8 mouse cellular contexts compared by ENCODE assay signal in the genomic region with DNA sequence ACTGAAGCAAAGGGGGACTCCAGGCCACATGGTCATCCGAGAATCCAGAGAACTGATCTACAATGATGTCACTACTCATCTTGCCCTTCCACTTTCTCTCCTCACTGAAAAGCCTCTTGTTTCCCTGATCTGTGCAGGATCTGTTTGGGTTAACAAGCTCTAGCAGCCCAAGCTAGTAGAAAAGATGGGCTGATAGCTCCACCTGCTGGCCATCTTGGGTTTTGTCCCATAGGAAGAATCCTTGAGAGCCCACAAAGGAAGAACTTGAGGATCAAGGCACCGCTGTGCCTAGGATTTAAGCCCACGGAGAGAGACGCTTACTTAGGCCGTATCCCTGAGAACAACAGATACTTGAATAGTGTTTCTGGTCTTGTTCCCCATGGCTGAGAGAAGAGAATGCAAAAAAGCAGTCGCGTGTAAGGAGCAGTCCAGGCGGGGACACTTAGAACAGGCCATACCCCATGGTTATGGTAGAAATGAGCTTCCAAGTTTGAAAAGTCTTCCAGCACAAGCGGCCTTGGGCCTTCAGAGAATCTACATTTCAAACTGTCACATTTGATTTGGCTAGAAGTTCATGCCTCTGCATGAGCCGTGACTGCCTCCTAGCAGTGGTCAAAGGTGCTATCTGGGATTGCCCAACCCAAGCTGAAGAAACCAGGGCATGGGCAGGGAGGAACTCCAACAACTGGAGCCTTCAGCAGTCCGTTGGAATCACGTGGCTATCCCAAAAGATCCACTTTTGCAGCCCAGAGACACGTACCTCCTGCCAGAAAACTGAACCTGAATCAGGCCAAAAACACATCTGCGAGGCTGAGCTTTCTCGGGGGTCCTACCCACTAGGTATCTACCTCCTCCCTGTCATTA. TPM values are rescaled to one million over a fixed set of nuclear protein-coding genes. Genes with fewer than 3 reads are reported as not detected.
DNase-seq lines count a peak whose midpoint lies in the region; ATAC-seq and TF ChIP-seq lines count a peak whose summit lies in the region.

No protein-coding gene starts in this region.

- in situ Hi-C loops in CH12.LX (cut with MboI; ENCODE audit: low pct_ligation_motif_present, low pct_unique_long_range_greater_than_20kb, low sequenced_read_pairs) = loop anchor here (5.0 kb wide), 2 partner anchors 119 to 189 kb away; no protein-coding TSS in a partner anchor

- peak; percentile 78 to 96 for TF ChIP-seq CTCF in CH12.LX (conservative IDR thresholded peaks at IDR 0.05 in 1 of 2, IDR thresholded peaks at IDR 0.05 in 1 of 2; ENCODE audit: low read depth in 2 of 2, low read length in 2 of 2)

- peak overlapping the region; percentile 10; the same call in 1 of the 2 replicates for H3K9ac ChIP-seq in CH12.LX (ENCODE audit: insufficient read depth, low read depth)
- peak overlapping the region; percentile 28 for H3K9ac ChIP-seq in heart, embryonic 16.5 days (ENCODE audit: low read length)
- H3K9ac ChIP-seq in liver, embryonic 15.5 days = peak overlapping the region; percentile 44
- H3K9ac ChIP-seq in neural tube, embryonic 12.5 days = no peak overlapping the region

- peaks cover 30 to 33% of the 10 kb centered on the region in 2 experiments for H3K36me3 ChIP-seq in CH12.LX (replicated peaks in 1 of 2; ENCODE audit: control insufficient read depth in 1 of 2, insufficient read depth in 1 of 2, low read length in 1 of 2)
- peaks cover 36% of the 10 kb centered on the region for H3K36me3 ChIP-seq in forebrain, embryonic 10.5 days (replicated peaks)
- peaks cover 22% of the 10 kb centered on the region for H3K36me3 ChIP-seq in heart, embryonic 16.5 days (ENCODE audit: control insufficient read depth, insufficient read depth)
- H3K36me3 ChIP-seq in liver, embryonic 15.5 days (replicated peaks) = peaks cover 33% of the 10 kb centered on the region
- peaks cover 30% of the 10 kb centered on the region for H3K36me3 ChIP-seq in neural tube, embryonic 12.5 days

- 0 out of 2 replicates have a peak, but pooled peaks cover 3% of the 10 kb centered on the region for H3K79me2 ChIP-seq in CH12.LX (replicated peaks; ENCODE audit: control insufficient read depth, extremely low read depth, insufficient read depth, poor library complexity, severe bottlenecking)

- peak; percentile 88 for DNase-seq in CH12.LX (ENCODE audit: extremely low read depth)
- DNase-seq in c-Kit-positive CD71-negative TER-119-negative erythroid progenitor cells, embryonic 14.5 days (ENCODE audit: low read depth) = peak; percentile 95
- peak; percentile 91 for DNase-seq in forebrain, embryonic 10.5 days (ENCODE audit: extremely low spot score, low spot score)
- DNase-seq in kidney, postnatal 36 days = peak; percentile 90 to 92
- DNase-seq in telencephalon, adult 2 months (ENCODE audit: low read depth, low spot score) = peak; percentile 86

- dilution Hi-C loops in CH12.LX (cut with MboI; ENCODE audit: extremely low pct_ligation_motif_present, extremely low pct_unique_long_range_greater_than_20kb, low sequenced_read_pairs) = no loop called here

- TF ChIP-seq POLR2A in CH12.LX (IDR thresholded peaks at IDR 0.05; ENCODE audit: low read depth, low read length) = no peak

- TF ChIP-seq RAD21 in CH12.LX (IDR thresholded peaks at IDR 0.05; ENCODE audit: low read depth, low read length) = peak; percentile 98

- peak overlapping the region; percentile 21 to 77 (median 27) for H3K4me3 ChIP-seq in CH12.LX (replicated peaks in 1 of 3; ENCODE audit: low read depth in 2 of 3, low read length in 2 of 3, poor library complexity in 1 of 3)
- H3K4me3 ChIP-seq in forebrain, embryonic 10.5 days = peak overlapping the region; percentile 72
- H3K4me3 ChIP-seq in heart, embryonic 16.5 days (ENCODE audit: low read length) = peak overlapping the region; percentile 81
- H3K4me3 ChIP-seq in liver, embryonic 15.5 days (replicated peaks) = peak overlapping the region; percentile 73
- peak overlapping the region; percentile 54 for H3K4me3 ChIP-seq in neural tube, embryonic 12.5 days

- TF ChIP-seq EP300 in CH12.LX (IDR thresholded peaks at IDR 0.05; ENCODE audit: low read length) = 0 out of 2 replicates have a peak, but pooled peaks have one; percentile 18

- H3K27ac ChIP-seq in CH12.LX (ENCODE audit: insufficient read depth, low read depth) = no peak overlapping the region
- peak overlapping the region; percentile 87 for H3K27ac ChIP-seq in forebrain, embryonic 10.5 days
- peak overlapping the region; percentile 62 for H3K27ac ChIP-seq in heart, embryonic 16.5 days (ENCODE audit: low read length)
- H3K27ac ChIP-seq in liver, embryonic 15.5 days (replicated peaks) = peak overlapping the region; percentile 84
- H3K27ac ChIP-seq in neural tube, embryonic 12.5 days = no peak overlapping the region

- no peaks in the 10 kb centered on the region for H3K9me3 ChIP-seq in CH12.LX (replicated peaks; ENCODE audit: low read length)
- H3K9me3 ChIP-seq in forebrain, embryonic 10.5 days = no peaks in the 10 kb centered on the region
- H3K9me3 ChIP-seq in heart, embryonic 16.5 days (replicated peaks; ENCODE audit: control insufficient read depth, low read length) = no peaks in the 10 kb centered on the region
- no peaks in the 10 kb centered on the region for H3K9me3 ChIP-seq in liver, embryonic 15.5 days (replicated peaks)
- H3K9me3 ChIP-seq in neural tube, embryonic 12.5 days = no peaks in the 10 kb centered on the region

- peak overlapping the region; percentile 72 for H3K4me2 ChIP-seq in CH12.LX (ENCODE audit: insufficient read depth, low read depth, poor library complexity, severe bottlenecking)
- H3K4me2 ChIP-seq in heart, embryonic 16.5 days (ENCODE audit: low read depth, low read length) = peak overlapping the region; percentile 59
- peak overlapping the region; percentile 97 for H3K4me2 ChIP-seq in liver, embryonic 15.5 days
- H3K4me2 ChIP-seq in neural tube, embryonic 12.5 days (replicated peaks) = peak overlapping the region; percentile 81

- peak; percentile 34 for ATAC-seq in heart, embryonic 16.5 days (replicated peaks; ENCODE audit: extremely low read depth, insufficient read depth, low FRiP score)
- peak; percentile 57 for ATAC-seq in liver, embryonic 15.5 days (ENCODE audit: insufficient read depth)
- peak; percentile 73 for ATAC-seq in neural tube, embryonic 12.5 days (ENCODE audit: low FRiP score, low read depth)

- 5% methylated on average over 15 of the region's 15 CpGs for WGBS in forebrain, embryonic 10.5 days
- 5% methylated on average over 15 of the region's 15 CpGs for WGBS in heart, embryonic 16.5 days
- 2% methylated on average over 15 of the region's 15 CpGs for WGBS in liver, embryonic 15.5 days (ENCODE audit: insufficient replicate concordance)
- WGBS in neural tube, embryonic 12.5 days = 3% methylated on average over 15 of the region's 15 CpGs

- H3K4me1 ChIP-seq in CH12.LX (ENCODE audit: control insufficient read depth in 1 of 2, insufficient read depth in 2 of 2) = peaks cover 0 to 21% of the 10 kb centered on the region in 2 experiments; a peak in 2 of 4 replicates
- peaks cover 51% of the 10 kb centered on the region for H3K4me1 ChIP-seq in forebrain, embryonic 10.5 days
- peaks cover 10% of the 10 kb centered on the region for H3K4me1 ChIP-seq in heart, embryonic 16.5 days (ENCODE audit: control insufficient read depth, insufficient read depth, low read length)
- peaks cover 35% of the 10 kb centered on the region for H3K4me1 ChIP-seq in liver, embryonic 15.5 days (replicated peaks)
- H3K4me1 ChIP-seq in neural tube, embryonic 12.5 days = peaks cover 20% of the 10 kb centered on the region

- peaks cover 31% of the 10 kb centered on the region for H3K27me3 ChIP-seq in CH12.LX (replicated peaks)
- H3K27me3 ChIP-seq in forebrain, embryonic 10.5 days (ENCODE audit: poor library complexity, severe bottlenecking) = 0 out of 2 replicates have a peak, but pooled peaks cover 3% of the 10 kb centered on the region
- H3K27me3 ChIP-seq in heart, embryonic 16.5 days (ENCODE audit: control insufficient read depth, insufficient read depth, low read length) = no peaks in the 10 kb centered on the region
- H3K27me3 ChIP-seq in liver, embryonic 15.5 days = peaks cover 9% of the 10 kb centered on the region
- H3K27me3 ChIP-seq in neural tube, embryonic 12.5 days (replicated peaks) = no peaks in the 10 kb centered on the region

RNA-seq across cellular contexts. Expression of gene Pex10, which starts 0.6 kb away (rescaled TPM):
- 15.7 and 21.9 TPM in 2 replicates for total RNA-seq in CH12.LX (2012; rRNA removed)
- 9.2 and 10.2 TPM in 2 replicates for total RNA-seq in CH12.LX (2014; rRNA removed)
- 14.2 and 15.6 TPM in 2 replicates for polyA plus RNA-seq in CH12.LX (2012; ENCODE audit: insufficient read length, low read depth)
- 22.2 TPM in 2 replicates for polyA plus RNA-seq in forebrain, embryonic 10.5 days (2016; fragmentation: Nextera tagmentation; extraction: Ambion mirVana)
- polyA plus RNA-seq in heart, embryonic 16.5 days (2015; fragmentation: Nextera tagmentation; extraction: Ambion mirVana) = 17.3 and 18.0 TPM in 2 replicates
- polyA plus RNA-seq in liver, embryonic 15.5 days (2015; fragmentation: Nextera tagmentation; extraction: Ambion mirVana) = 7.5 and 8.3 TPM in 2 replicates
- polyA plus RNA-seq in neural tube, embryonic 12.5 days (2016; fragmentation: Nextera tagmentation; extraction: Ambion mirVana) = 16.6 and 17.3 TPM in 2 replicates

RNA-seq across cellular contexts. Expression of gene Plch2, which starts 9.6 kb away (rescaled TPM):
- total RNA-seq in CH12.LX (2012; rRNA removed) (0.38 and 0.47 TPM in 2 replicates), CH12.LX (2014; rRNA removed) (0.04 and 0.09 TPM in 2 replicates)
- 0.16 and 0.17 TPM in 2 replicates for polyA plus RNA-seq in CH12.LX (2012; ENCODE audit: insufficient read length, low read depth)
- polyA plus RNA-seq in forebrain, embryonic 10.5 days (2016; fragmentation: Nextera tagmentation; extraction: Ambion mirVana) = 0.43 and 0.64 TPM in 2 replicates
- 1.0 and 1.4 TPM in 2 replicates for polyA plus RNA-seq in heart, embryonic 16.5 days (2015; fragmentation: Nextera tagmentation; extraction: Ambion mirVana)
- 0.14 TPM in 1 of 2 replicates, not detected in the other for polyA plus RNA-seq in liver, embryonic 15.5 days (2015; fragmentation: Nextera tagmentation; extraction: Ambion mirVana)
- polyA plus RNA-seq in neural tube, embryonic 12.5 days (2016; fragmentation: Nextera tagmentation; extraction: Ambion mirVana) = 4.1 TPM in 2 replicates

RNA-seq across cellular contexts. Expression of gene Rer1, which starts 20.0 kb away (rescaled TPM):
- total RNA-seq in CH12.LX (2012; rRNA removed) (126 and 138 TPM in 2 replicates), CH12.LX (2014; rRNA removed) (221 and 232 TPM in 2 replicates)
- polyA plus RNA-seq in CH12.LX (2012; ENCODE audit: insufficient read length, low read depth) = 123 and 135 TPM in 2 replicates
- polyA plus RNA-seq in forebrain, embryonic 10.5 days (2016; fragmentation: Nextera tagmentation; extraction: Ambion mirVana) = 133 and 137 TPM in 2 replicates
- polyA plus RNA-seq in heart, embryonic 16.5 days (2015; fragmentation: Nextera tagmentation; extraction: Ambion mirVana) = 116 and 138 TPM in 2 replicates
- 78.0 and 81.0 TPM in 2 replicates for polyA plus RNA-seq in liver, embryonic 15.5 days (2015; fragmentation: Nextera tagmentation; extraction: Ambion mirVana)
- 135 and 137 TPM in 2 replicates for polyA plus RNA-seq in neural tube, embryonic 12.5 days (2016; fragmentation: Nextera tagmentation; extraction: Ambion mirVana)

RNA-seq across cellular contexts. Expression of gene Morn1, which starts 20.2 kb away (rescaled TPM):
- total RNA-seq in CH12.LX (2012; rRNA removed) (7.1 and 8.7 TPM in 2 replicates), CH12.LX (2014; rRNA removed) (4.0 and 4.2 TPM in 2 replicates)
- 3.8 and 6.3 TPM in 2 replicates for polyA plus RNA-seq in CH12.LX (2012; ENCODE audit: insufficient read length, low read depth)
- 4.5 and 6.8 TPM in 2 replicates for polyA plus RNA-seq in forebrain, embryonic 10.5 days (2016; fragmentation: Nextera tagmentation; extraction: Ambion mirVana)
- 1.8 and 3.0 TPM in 2 replicates for polyA plus RNA-seq in heart, embryonic 16.5 days (2015; fragmentation: Nextera tagmentation; extraction: Ambion mirVana)
- polyA plus RNA-seq in liver, embryonic 15.5 days (2015; fragmentation: Nextera tagmentation; extraction: Ambion mirVana) = 0.88 and 1.1 TPM in 2 replicates
- polyA plus RNA-seq in neural tube, embryonic 12.5 days (2016; fragmentation: Nextera tagmentation; extraction: Ambion mirVana) = 6.0 and 6.1 TPM in 2 replicates

Comparison
In these comparisons a context has a peak if more than half of its experiments do, and no peak if none do; other contexts are left out.
1. H3K27ac ChIP-seq: peak in forebrain, embryonic 10.5 days (single experiment), heart, embryonic 16.5 days (single experiment) and liver, embryonic 15.5 days (single experiment); none in CH12.LX (single experiment) and neural tube, embryonic 12.5 days (single experiment).
2. H3K4me3 ChIP-seq: peak in every context shown above with its lines; median percentile 81 in heart, embryonic 16.5 days; 73 in liver, embryonic 15.5 days; 72 in forebrain, embryonic 10.5 days; 54 in neural tube, embryonic 12.5 days; 27 in CH12.LX.
3. Peak in every context shown above with its lines, with median percentiles within 50 percentile points of each other: DNase-seq, H3K4me2 ChIP-seq and ATAC-seq.